In genomic region chr8:71558071-71558957, GRCm38 (mm10) we compare ENCODE assay signal across 7 mouse cellular contexts. TPM values are rescaled to one million over a fixed set of nuclear protein-coding genes. Genes with fewer than 3 reads are reported as not detected.
DNase-seq lines count a peak whose midpoint lies in the region; ATAC-seq and TF ChIP-seq lines count a peak whose summit lies in the region.

TSS of gene Tmem221 (minus strand) at chr8:71558871.

- TF ChIP-seq CTCF in embryonic fibroblast, embryonic 13.5 days (IDR thresholded peaks at IDR 0.05; ENCODE audit: borderline replicate concordance, insufficient read depth, low read length), result no peak
- TF ChIP-seq CTCF in small intestine, adult 2 months (IDR thresholded peaks at IDR 0.05; ENCODE audit: extremely low read depth, insufficient read length, insufficient replicate concordance, low read depth, low read length), result no peak

- peaks cover 31% of the 10 kb centered on the region for H3K27me3 ChIP-seq in megakaryocyte, embryonic 14.5 days (replicated peaks)
- H3K27me3 ChIP-seq in limb, embryonic 11.5 days (ENCODE audit: control insufficient read depth, insufficient read depth, low read length), result peaks cover 64% of the 10 kb centered on the region
- H3K27me3 ChIP-seq in small intestine, adult 2 months (ENCODE audit: control insufficient read depth, insufficient read depth, low read length), result peaks cover 18% of the 10 kb centered on the region; the same call in 1 of the 2 replicates

- no peak within 1 kb of the TSS for H3K27ac ChIP-seq in embryonic fibroblast, embryonic 13.5 days (ENCODE audit: insufficient read depth, low read length)
- no peak within 1 kb of the TSS for H3K27ac ChIP-seq in limb, embryonic 11.5 days (replicated peaks; ENCODE audit: low read depth, low read length)
- no peak within 1 kb of the TSS for H3K27ac ChIP-seq in small intestine, adult 2 months (ENCODE audit: insufficient read depth, low read depth, low read length)

- no peak for TF ChIP-seq POLR2A in embryonic fibroblast, embryonic 13.5 days (IDR thresholded peaks at IDR 0.05; ENCODE audit: low read depth, low read length)
- TF ChIP-seq POLR2A in small intestine, adult 2 months (IDR thresholded peaks at IDR 0.05; ENCODE audit: low read depth, low read length), result no peak

- intact Hi-C loops in left cerebral cortex, postnatal 4 days (cut with DNase I), result no loop called here

- no peak for ATAC-seq in megakaryocyte, adult 5-6 weeks (ENCODE audit: poor library complexity, severe bottlenecking)
- no peak for ATAC-seq in limb, embryonic 11.5 days (ENCODE audit: insufficient number of reproducible peaks, low FRiP score, low TSS enrichment, low read depth)
- ATAC-seq in monocyte, adult 5-6 weeks (replicated peaks; ENCODE audit: insufficient number of reproducible peaks, low FRiP score, low TSS enrichment, poor library complexity, severe bottlenecking), result no peak

- H3K36me3 ChIP-seq in megakaryocyte, embryonic 14.5 days (replicated peaks; ENCODE audit: low read length), result no peaks in the 10 kb centered on the region
- H3K36me3 ChIP-seq in limb, embryonic 11.5 days (ENCODE audit: control insufficient read depth, insufficient read depth, low read length), result no peaks in the 10 kb centered on the region
- H3K36me3 ChIP-seq in small intestine, adult 2 months (ENCODE audit: control insufficient read depth, insufficient read depth, low read length), result no peaks in the 10 kb centered on the region

- H3K4me2 ChIP-seq in limb, embryonic 11.5 days (ENCODE audit: low read depth, severe bottlenecking), result peak within 1 kb of the TSS; percentile 50

- no peak for DNase-seq in limb, embryonic 11.5 days (ENCODE audit: low spot score)
- no peak for DNase-seq in left cerebral cortex, postnatal 4 days

- H3K9ac ChIP-seq in limb, embryonic 11.5 days (ENCODE audit: low read length), result no peak within 1 kb of the TSS

- H3K4me3 ChIP-seq in megakaryocyte, embryonic 14.5 days (replicated peaks), result peak within 1 kb of the TSS; percentile 92
- peak within 1 kb of the TSS; percentile 22 for H3K4me3 ChIP-seq in embryonic fibroblast, embryonic 13.5 days (ENCODE audit: insufficient read depth, low read length)
- H3K4me3 ChIP-seq in limb, embryonic 11.5 days (ENCODE audit: low read depth, low read length), result peak within 1 kb of the TSS; percentile 25
- peak within 1 kb of the TSS; percentile 59 for H3K4me3 ChIP-seq in small intestine, adult 2 months (ENCODE audit: low read depth, low read length)

- no peaks in the 10 kb centered on the region for H3K9me3 ChIP-seq in megakaryocyte, embryonic 14.5 days
- no peaks in the 10 kb centered on the region for H3K9me3 ChIP-seq in limb, embryonic 11.5 days (ENCODE audit: control insufficient read depth, low read length)

- WGBS in limb, embryonic 11.5 days, result 5% methylated on average over 64 of the region's 70 CpGs
- 4% methylated on average over 70 of the region's 70 CpGs for WGBS in small intestine, adult 2 months

- H3K4me1 ChIP-seq in megakaryocyte, embryonic 14.5 days, result peaks cover 91% of the 10 kb centered on the region
- no peaks in the 10 kb centered on the region for H3K4me1 ChIP-seq in embryonic fibroblast, embryonic 13.5 days (ENCODE audit: control insufficient read depth, insufficient read depth, low read length)
- H3K4me1 ChIP-seq in limb, embryonic 11.5 days (ENCODE audit: control insufficient read depth, insufficient read depth, low read length), result 0 out of 2 replicates have a peak, but pooled peaks cover 7% of the 10 kb centered on the region
- H3K4me1 ChIP-seq in small intestine, adult 2 months (ENCODE audit: control insufficient read depth, insufficient read depth, insufficient read length, low read length), result peaks cover 13% of the 10 kb centered on the region

RNA-seq across cellular contexts. Expression of gene Tmem221, which starts in this region (rescaled TPM):
- polyA plus RNA-seq in megakaryocyte, embryonic 14.5 days (2012; ENCODE audit: insufficient read depth, low replicate concordance), result 1.3 TPM in 1 of 2 replicates, not detected in the other
- total RNA-seq in megakaryocyte, adult 5-6 weeks (2015), result 1.7 and 1.8 TPM in 2 replicates
- total RNA-seq in megakaryocyte, adult 5-6 weeks (2017), result 0.57 and 0.99 TPM in 2 replicates
- 0.32 TPM in 1 of 2 replicates, not detected in the other for polyA plus RNA-seq in embryonic fibroblast, embryonic 13.5 days (2011; ENCODE audit: insufficient read length, low read depth, missing spikeins)
- polyA plus RNA-seq in limb, embryonic 11.5 days (2014; fragmentation: Nextera tagmentation; extraction: Ambion mirVana), result 0.27 TPM in 1 of 2 replicates, not detected in the other
- polyA plus RNA-seq in small intestine, adult 2 months (2012; rRNA removed), result 0.62 and 3.3 TPM in 2 replicates
- not detected for total RNA-seq in left cerebral cortex, postnatal 4 days (2021)
- 0.29 TPM in 1 of 3 replicates, not detected in the others for total RNA-seq in monocyte, adult 5-6 weeks (2017)

Comparison
In these comparisons a context has a peak if more than half of its experiments do, and no peak if none do; other contexts are left out.
1. H3K4me3 ChIP-seq: peak in every context shown above with its lines; median percentile 92 in megakaryocyte, embryonic 14.5 days; 59 in small intestine, adult 2 months; 25 in limb, embryonic 11.5 days; 22 in embryonic fibroblast, embryonic 13.5 days.